Mouse (Mus musculus) cerebellum, adult 2 months (tissue): ENCODE results near the gene Nosip. TPM values are rescaled to one million over a fixed set of nuclear protein-coding genes. Genes with fewer than 3 reads are reported as not detected.

Experiments used
- DNase-seq, 2 experiments: peaks; one replicate each; pipeline ENCODE4 v3.0.0; 2021
- H3K27ac ChIP-seq: fragments of 200-500 bp; 2 replicates; pipeline ENCODE4 v1.5.1; 2012; ENCODE audit warnings: low read length, control low read depth, inconsistent platforms; ENCODE audit not compliant: insufficient read depth
- H3K27me3 ChIP-seq: fragments of 200-500 bp; 2 replicates; pipeline ENCODE4 v1.6.1; 2012; ENCODE audit warnings: inconsistent platforms, mild to moderate bottlenecking, low read length, moderate library complexity; ENCODE audit not compliant: control insufficient read depth, insufficient read depth
- H3K4me1 ChIP-seq: fragments of 200-500 bp; 2 replicates; pipeline ENCODE4 v1.6.1; 2011; ENCODE audit warnings: low read length; ENCODE audit not compliant: control insufficient read depth, insufficient read depth
- H3K4me3 ChIP-seq: fragments of 200-500 bp; replicated peaks from 2 replicates; pipeline ENCODE3; 2011; ENCODE audit warnings: mild to moderate bottlenecking, low read depth, low read length, control low read depth; ENCODE audit not compliant: insufficient read depth
- CTCF ChIP-seq: fragments of 200-500 bp; IDR thresholded peaks from 2 replicates; pipeline ENCODE4 v1.5.1; 2011; ENCODE audit warnings: low read depth, mild to moderate bottlenecking, control low read depth, low read length, moderate library complexity, borderline replicate concordance; ENCODE audit not compliant: insufficient read depth
- POLR2A ChIP-seq: fragments of 200-500 bp; IDR thresholded peaks from 2 replicates; pipeline ENCODE4 v1.6.1; 2011; ENCODE audit warnings: low read length, control low read depth, borderline replicate concordance; ENCODE audit not compliant: insufficient read depth
- WGBS: fragments of 180-500 bp; shearing (Covaris S2); methylation state at CpG from one replicate; pipeline ENCODE4 v1.1.7; 2018; 5-methylcytosine and 5-hydroxymethylcytosine counted together
- polyA plus RNA-seq: library from polyadenylated mRNA; depleted of rRNA; stranded (reverse); fragments of >200 nt; gene quantifications from 2 replicates; pipeline ENCODE4 v1.2.3, GENCODE M21; 2012

Nosip gene
- polyA plus RNA-seq, 1 experiment, result 106 TPM

DNA sequence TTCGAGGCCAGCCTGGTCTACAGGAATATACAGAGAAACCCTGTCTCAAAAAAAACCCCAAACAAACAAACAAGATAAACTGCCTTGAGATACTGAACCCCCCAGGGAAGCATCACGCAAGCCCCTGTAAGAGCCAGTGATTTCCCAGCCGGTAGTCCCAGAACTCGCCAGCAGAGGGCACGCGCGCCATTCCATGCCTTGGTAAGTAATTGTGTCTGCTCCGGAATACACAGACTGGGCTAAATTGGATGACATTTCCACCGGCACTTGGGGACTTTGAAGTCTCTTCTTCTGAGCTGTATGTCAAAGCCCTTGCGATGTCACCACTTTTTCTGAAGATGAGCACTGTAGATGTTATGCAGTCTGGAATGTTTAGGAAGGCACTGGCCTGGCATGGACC lies 17.6 kb downstream of the Nosip start:
- peak; percentile 80 to 90 for DNase-seq
- TF ChIP-seq CTCF (peak; percentile 89), POLR2A (no peak)
- peaks cover 8% of the 10 kb centered on the region for H3K4me1 ChIP-seq
- no peak overlapping the region for H3K27ac ChIP-seq
- no peaks in the 10 kb centered on the region for H3K27me3 ChIP-seq
- no peak overlapping the region for H3K4me3 ChIP-seq
- under 1% methylated on average over 10 of the region's 10 CpGs for WGBS

DNA sequence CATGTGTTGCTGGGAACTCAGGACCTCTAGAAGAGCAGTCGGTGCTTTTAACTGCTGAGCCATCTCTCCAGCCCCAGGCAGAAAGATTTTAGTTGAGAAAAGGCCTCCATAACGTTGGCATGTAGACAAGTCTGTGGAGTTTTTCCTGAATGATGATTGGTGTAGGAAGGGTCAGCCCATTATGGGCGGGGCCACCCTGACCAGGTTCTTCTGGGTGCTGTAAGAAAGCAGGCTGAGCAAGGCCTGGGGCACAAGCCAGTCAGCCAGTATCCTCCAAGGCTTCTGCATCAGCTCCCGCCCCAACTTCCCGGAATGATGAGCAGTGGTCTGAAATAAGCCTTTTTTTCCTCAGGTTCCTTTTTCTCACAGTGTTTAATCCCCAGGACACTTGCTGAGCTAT lies 18.8 kb downstream of the Nosip start:
- WGBS, result 58% methylated on average over 5 of the region's 5 CpGs
- TF ChIP-seq POLR2A (no peak), CTCF (no peak)
- H3K27ac ChIP-seq, result no peak overlapping the region
- DNase-seq, result no peak
- H3K4me1 ChIP-seq, result no peaks in the 10 kb centered on the region
- H3K27me3 ChIP-seq, result no peaks in the 10 kb centered on the region
- H3K4me3 ChIP-seq, result no peak overlapping the region

DNA sequence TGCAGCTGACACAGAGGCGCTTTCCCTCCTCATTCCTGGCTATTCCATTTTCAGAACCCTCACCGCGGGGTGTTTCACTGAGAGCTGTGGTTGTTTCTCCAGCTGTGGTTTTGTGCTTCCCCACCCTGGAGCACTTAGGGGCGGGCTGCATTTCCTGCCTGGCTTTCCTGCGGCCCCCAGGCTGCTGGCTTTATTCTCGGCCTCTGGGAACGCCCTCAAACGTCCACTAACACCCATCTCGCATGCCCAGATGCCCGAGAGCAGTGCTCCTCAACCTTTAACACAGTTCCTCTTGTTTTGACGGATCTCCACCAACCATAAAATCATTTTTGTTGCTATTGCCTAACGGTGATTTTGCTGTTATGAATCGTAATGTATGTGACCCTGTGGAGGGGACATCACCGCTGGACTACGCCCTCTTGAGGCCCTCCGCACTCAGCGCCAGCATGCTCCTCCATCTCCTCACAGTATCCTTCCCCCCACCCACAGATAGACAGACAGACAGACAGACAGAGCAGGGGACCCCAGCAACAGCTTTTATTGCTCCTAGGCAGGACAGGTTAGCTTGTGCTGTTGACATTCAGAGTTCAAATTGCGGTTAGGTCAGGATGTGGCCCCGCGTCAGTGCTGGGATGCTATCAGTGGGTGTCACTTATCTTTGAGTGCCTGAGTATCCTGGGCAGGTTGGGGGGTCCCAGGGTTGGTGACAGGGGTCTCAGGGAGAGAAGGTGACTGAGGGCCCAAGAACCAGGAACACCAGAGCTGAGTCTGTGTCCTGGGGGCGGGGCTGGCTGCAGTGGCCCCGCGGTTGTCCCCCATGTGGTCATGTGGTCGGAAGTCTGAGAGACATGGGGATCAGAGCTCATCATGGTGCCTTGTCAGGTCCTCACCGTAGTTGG lies 20.4 kb downstream of the Nosip start:
- Histone ChIP-seq H3K27me3 (no peaks in the 10 kb centered on the region), H3K27ac (no peak overlapping the region; the same call in 1 of the 2 replicates), H3K4me3 (no peak overlapping the region), H3K4me1 (no peaks in the 10 kb centered on the region)
- TF ChIP-seq CTCF (no peak), POLR2A (no peak)
- DNase-seq, result no peak
- WGBS, result 72% methylated on average over 25 of the region's 25 CpGs

DNA sequence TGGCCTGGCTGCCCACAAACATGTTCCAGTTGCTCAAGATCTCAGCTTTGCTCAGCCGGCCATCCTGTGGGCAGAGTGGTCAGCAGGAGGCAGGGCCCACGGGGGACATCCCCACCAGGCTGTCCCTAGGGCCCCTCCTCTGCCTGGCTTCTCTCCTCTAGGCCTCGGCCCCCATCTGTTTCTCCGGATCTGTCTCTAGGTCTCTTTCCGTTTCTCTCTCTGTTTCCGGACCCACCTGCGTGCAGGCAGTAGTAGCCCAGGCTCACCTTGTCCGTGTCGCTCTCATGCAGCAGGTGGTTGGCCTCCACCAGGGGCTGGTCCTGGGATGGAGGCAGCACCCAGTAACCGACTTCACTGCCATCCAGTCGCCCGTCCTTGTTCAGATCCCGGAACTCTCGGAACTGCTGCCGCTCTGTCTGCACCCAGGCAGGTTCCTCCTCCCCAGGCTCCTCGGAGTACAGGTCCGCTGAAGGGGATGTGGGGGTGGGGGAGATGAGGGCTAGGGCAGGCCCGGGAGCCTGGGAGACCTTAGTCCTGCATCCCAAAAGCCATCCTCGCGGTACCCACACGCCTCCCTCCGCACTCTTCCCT lies 21.2 kb downstream of the Nosip start:
- DNase-seq, result no peak
- Histone ChIP-seq H3K4me3 (no peak overlapping the region), H3K27ac (no peak overlapping the region), H3K27me3 (no peaks in the 10 kb centered on the region), H3K4me1 (no peaks in the 10 kb centered on the region)
- TF ChIP-seq CTCF (no peak), POLR2A (no peak)
- 80% methylated on average over 22 of the region's 22 CpGs for WGBS

DNA sequence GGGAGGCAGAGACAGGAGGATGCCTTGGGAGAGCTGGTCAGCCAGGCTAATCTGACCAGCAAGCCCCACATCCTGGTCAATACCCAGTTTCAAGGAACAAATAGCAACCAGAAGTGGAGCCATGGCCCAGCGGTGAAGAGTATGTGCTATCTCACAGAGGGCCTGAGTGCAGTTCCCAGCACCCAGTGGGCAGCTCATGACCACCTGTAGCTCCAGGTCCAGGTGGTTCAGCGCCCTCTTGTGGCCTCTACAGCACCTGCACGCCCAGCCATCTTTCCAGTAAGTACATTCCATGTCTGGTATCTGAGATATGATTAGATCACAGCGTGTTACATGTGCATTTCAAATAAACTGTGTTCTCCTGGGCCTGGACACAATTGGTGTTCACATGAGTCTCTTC lies 23.9 kb downstream of the Nosip start:
- WGBS, result 79% methylated on average over 4 of the region's 4 CpGs
- no peak for DNase-seq
- no peak for TF ChIP-seq CTCF
- no peak for TF ChIP-seq POLR2A

DNA sequence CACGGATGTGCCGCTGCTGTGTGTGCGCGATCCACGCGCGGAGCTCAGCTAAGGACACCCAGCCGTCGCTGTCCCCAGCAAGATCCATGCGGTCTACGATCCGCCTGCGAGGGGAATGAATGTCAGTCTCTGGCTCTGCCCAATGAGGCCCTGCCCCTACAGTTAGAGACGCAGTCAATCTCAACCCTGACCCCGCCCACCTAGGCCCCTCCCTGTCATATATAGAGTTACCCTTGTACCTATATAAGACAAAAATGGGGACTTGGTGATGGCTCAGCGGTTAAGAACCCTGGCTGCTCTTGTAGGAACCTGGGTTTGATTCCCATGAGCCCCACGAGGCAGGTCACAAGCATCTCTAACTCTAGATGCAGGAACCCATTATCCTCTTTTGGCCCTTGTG lies 26.4 kb downstream of the Nosip start:
- Histone ChIP-seq H3K4me3 (no peak overlapping the region), H3K4me1 (no peaks in the 10 kb centered on the region), H3K27ac (no peak overlapping the region), H3K27me3 (no peaks in the 10 kb centered on the region; the same call in 1 of the 2 replicates)
- TF ChIP-seq POLR2A (no peak), CTCF (no peak)
- WGBS, result 94% methylated on average over 17 of the region's 17 CpGs
- no peak for DNase-seq

More for the DNA sequence above, 23.9 kb downstream of the Nosip start:
- no peaks in the 10 kb centered on the region for H3K4me1 ChIP-seq
- no peak overlapping the region for H3K4me3 ChIP-seq
- no peaks in the 10 kb centered on the region for H3K27me3 ChIP-seq
- no peak overlapping the region for H3K27ac ChIP-seq

DNA sequence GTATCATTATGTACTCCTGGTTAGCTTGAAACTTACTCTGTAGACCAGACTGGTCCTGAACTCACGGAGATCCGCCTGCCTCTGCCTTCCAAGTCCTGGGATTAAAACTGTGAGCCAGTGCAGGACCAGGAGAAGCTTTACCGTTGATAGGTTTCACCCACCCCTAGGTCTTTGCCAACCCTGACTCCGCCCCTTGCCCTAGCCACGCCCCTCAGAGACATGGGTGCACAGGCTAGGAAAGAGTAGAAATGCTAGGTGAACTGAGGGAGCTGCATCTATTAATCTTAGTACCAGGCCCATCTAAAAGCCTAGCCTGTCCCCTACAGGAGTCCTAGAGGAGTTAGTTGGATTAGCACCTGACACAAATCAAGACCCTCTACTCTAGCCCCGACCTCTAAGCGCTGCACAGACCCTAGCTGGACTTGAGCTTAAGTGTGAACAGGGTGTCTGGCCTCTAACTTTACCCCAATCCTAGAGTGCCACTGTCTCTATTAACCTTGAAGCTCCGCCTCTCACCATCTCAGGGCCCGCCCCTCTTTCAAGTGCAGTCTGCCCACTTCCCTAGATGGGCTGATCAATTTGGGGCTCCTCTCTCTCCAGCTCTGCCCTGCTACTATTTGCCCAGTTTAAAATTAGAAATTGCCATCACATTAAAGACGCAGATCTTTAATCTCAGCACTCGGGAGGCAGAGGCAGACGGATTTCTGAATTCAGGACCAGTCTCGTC lies 28.2 kb downstream of the Nosip start:
- Histone ChIP-seq H3K4me1 (no peaks in the 10 kb centered on the region), H3K27ac (no peak overlapping the region), H3K4me3 (no peak overlapping the region), H3K27me3 (no peaks in the 10 kb centered on the region; the same call in 1 of the 2 replicates)
- DNase-seq, result no peak
- no peak for TF ChIP-seq CTCF
- no peak for TF ChIP-seq POLR2A
- 84% methylated on average over 13 of the region's 13 CpGs for WGBS
